Mouse (Mus musculus) intestine, embryonic 14.5 days (tissue): ENCODE measurements around the gene Mbtd1. TPM values are rescaled to one million over a fixed set of nuclear protein-coding genes. Genes with fewer than 3 reads are reported as not detected.

Experiments
- ATAC-seq: fragments of 200-750 bp; cut with Nextera tagmentation; replicated peaks from 2 replicates; pipeline ENCODE4 v1.8.0; 2017; ENCODE audit warnings: low read depth, moderate number of reproducible peaks, moderate TSS enrichment, moderate library complexity; ENCODE audit not compliant: low FRiP score, low TSS enrichment
- DNase-seq: peaks from one replicate; pipeline ENCODE4 v3.0.0-alpha.2; 2018; ENCODE audit warnings: low spot score
- H3K27ac ChIP-seq: fragments of 300-500 bp; sonication (generic); 2 replicates; pipeline ENCODE4 v1.5.1; 2014; ENCODE audit warnings: low read depth, mild to moderate bottlenecking, control low read depth
- H3K27me3 ChIP-seq: fragments of 300-500 bp; sonication (generic); replicated peaks from 2 replicates; pipeline ENCODE4 v1.6.1; 2014; ENCODE audit warnings: low read length, control low read depth; ENCODE audit not compliant: control insufficient read depth, insufficient read depth
- H3K36me3 ChIP-seq: fragments of 300-500 bp; sonication (generic); 2 replicates; pipeline ENCODE4 v1.6.1; 2014; ENCODE audit warnings: low read length, control low read depth; ENCODE audit not compliant: control insufficient read depth, insufficient read depth
- H3K4me1 ChIP-seq: fragments of 300-500 bp; sonication (generic); replicated peaks from 2 replicates; pipeline ENCODE4 v1.6.1; 2014; ENCODE audit warnings: low read length, control low read depth, mixed read lengths; ENCODE audit not compliant: control insufficient read depth, insufficient read depth
- H3K4me2 ChIP-seq: fragments of 300-500 bp; sonication (generic); 2 replicates; pipeline ENCODE4 v1.6.1; 2014; ENCODE audit warnings: low read length
- H3K4me3 ChIP-seq: fragments of 300-500 bp; sonication (generic); 2 replicates; pipeline ENCODE4 v1.5.1; 2014; ENCODE audit warnings: low read depth, low read length, control low read depth, mixed read lengths
- H3K9ac ChIP-seq: fragments of 300-500 bp; sonication (generic); 2 replicates; pipeline ENCODE4 v1.6.1; 2014; ENCODE audit warnings: mild to moderate bottlenecking, low read length
- H3K9me3 ChIP-seq: fragments of 300-500 bp; sonication (generic); 2 replicates; pipeline ENCODE4 v1.6.1; 2016; ENCODE audit warnings: low read length, control low read depth; ENCODE audit not compliant: control insufficient read depth
- WGBS: fragments of 180-500 bp; shearing (Covaris S2); extraction: QIAGEN DNeasy Blood & Tissue Kit; methylation state at CpG from one replicate; pipeline ENCODE4 v1.1.7; 2014; 5-methylcytosine and 5-hydroxymethylcytosine counted together
- polyA plus RNA-seq: library from polyadenylated mRNA; unstranded; fragments of >200 nt; fragmentation: Nextera tagmentation; extraction: Ambion mirVana; gene quantifications from 2 replicates; pipeline ENCODE4 v1.2.1, GENCODE M21; 2014

Mbtd1 gene
- 20.7 and 26.2 TPM in 2 replicates for polyA plus RNA-seq

GRCm38 (mm10) chr11:93885572-93886410 lies at the start of gene Mbtd1, which contains the start of gene Utp18:
Gene Mbtd1, plus strand, starts transcription at chr11:93885852.
Gene Utp18, minus strand, starts transcription at chr11:93885766.
- DNase-seq (peak; percentile 98), ATAC-seq (peak; percentile 97)
- H3K36me3 ChIP-seq = peaks cover 16% of the 10 kb centered on the region
- no peaks in the 10 kb centered on the region for H3K9me3 ChIP-seq
- H3K4me2 ChIP-seq = peak within 1 kb of the TSS; percentile 95
- peak within 1 kb of the TSS; percentile 95 for H3K9ac ChIP-seq
- H3K4me1 ChIP-seq = peaks cover 17% of the 10 kb centered on the region
- H3K27me3 ChIP-seq = no peaks in the 10 kb centered on the region
- 1% methylated on average over 69 of the region's 83 CpGs for WGBS
- H3K27ac ChIP-seq = peak within 1 kb of the TSS; percentile 96
- H3K4me3 ChIP-seq = peak within 1 kb of the TSS; percentile 92

DNA sequence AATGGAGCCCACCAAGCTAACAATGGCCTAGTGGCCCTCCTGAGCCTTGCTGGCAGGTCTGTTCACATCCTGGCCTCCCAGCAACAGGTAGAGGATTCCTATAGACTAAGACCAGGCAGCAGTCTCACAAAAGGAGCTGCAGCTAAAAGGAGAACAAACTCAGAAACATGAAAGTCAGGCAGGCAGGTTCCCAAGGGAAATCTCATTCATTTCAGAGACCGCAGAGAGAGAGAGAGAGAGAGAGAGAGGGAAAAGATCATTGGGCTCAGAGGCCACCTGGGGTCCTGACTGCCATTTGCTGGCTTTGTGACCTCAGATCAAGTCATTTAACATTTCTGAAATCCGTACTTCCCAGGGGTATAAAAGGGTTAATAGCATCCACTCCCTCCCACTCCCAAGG lies 38.3 kb upstream of the Mbtd1 start:
- Histone ChIP-seq H3K9ac (no peak overlapping the region), H3K4me2 (no peak overlapping the region), H3K27ac (no peak overlapping the region), H3K9me3 (no peaks in the 10 kb centered on the region), H3K27me3 (no peaks in the 10 kb centered on the region), H3K4me1 (no peaks in the 10 kb centered on the region), H3K4me3 (no peak overlapping the region), H3K36me3 (no peaks in the 10 kb centered on the region)
- WGBS = 41% methylated on average over 2 of the region's 2 CpGs
- DNase-seq (no peak), ATAC-seq (no peak)

DNA sequence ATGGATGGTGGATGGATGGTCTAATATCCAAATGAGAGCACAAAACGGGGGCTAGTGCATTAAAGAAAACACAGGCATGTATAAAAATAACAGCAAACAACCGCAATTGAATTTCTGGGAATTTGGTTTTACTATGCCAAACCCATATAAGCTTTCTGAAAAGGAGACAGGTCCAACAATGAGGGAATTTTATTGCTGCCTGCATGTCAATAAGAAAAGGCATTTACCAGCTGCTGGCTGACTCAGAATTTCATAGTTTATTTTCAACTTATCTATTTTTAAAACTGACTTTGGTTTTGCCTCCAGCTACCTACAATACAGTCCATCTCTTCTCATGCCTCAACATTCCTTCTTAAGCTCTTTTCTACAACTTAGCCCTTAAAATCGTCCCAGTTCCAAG lies 33.1 kb upstream of the Mbtd1 start:
- no peaks in the 10 kb centered on the region for H3K36me3 ChIP-seq
- H3K27me3 ChIP-seq = no peaks in the 10 kb centered on the region
- no peak overlapping the region for H3K4me3 ChIP-seq
- H3K4me1 ChIP-seq = no peaks in the 10 kb centered on the region; the same call in 1 of the 2 replicates
- WGBS = 81% methylated on average over 3 of the region's 3 CpGs
- no peak for ATAC-seq
- DNase-seq = no peak
- no peak overlapping the region for H3K27ac ChIP-seq
- H3K9ac ChIP-seq = no peak overlapping the region
- no peak overlapping the region for H3K4me2 ChIP-seq
- no peaks in the 10 kb centered on the region for H3K9me3 ChIP-seq

DNA sequence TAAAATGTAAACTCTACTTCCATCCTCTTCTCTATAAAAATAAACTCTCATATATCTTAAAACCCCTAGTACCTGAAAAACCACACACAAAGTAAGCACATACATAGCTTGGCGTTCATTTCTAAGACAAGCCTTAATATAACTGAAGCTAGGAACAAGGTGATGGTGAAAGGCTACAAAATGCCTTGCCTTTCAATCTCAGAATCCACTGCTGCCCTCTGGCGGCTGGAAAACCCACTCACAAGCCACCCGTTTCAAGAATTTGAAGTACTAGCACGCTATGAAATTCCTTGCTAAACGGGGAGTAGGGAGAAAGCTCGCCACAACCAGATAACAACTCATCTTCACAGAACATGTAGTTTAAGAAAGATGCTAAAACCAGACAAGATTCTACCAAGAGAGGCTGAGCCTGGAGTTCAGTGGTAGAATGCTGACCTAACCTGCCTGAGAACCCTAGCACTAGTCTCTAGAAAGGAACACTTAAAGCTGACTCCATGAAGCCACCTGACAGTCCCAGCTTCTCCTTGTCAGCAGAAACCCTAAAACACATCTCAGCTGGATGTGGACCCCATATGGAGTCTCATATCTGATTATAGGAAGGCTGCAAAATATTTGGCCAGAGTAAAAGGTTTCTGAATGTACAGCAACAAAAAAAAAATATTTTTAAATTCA lies 29.2 kb upstream of the Mbtd1 start:
- Histone ChIP-seq H3K9ac (no peak overlapping the region), H3K9me3 (no peaks in the 10 kb centered on the region), H3K4me1 (no peaks in the 10 kb centered on the region; the same call in 1 of the 2 replicates), H3K4me2 (no peak overlapping the region), H3K27ac (no peak overlapping the region), H3K36me3 (peaks cover 14% of the 10 kb centered on the region; the same call in 1 of the 2 replicates), H3K4me3 (no peak overlapping the region), H3K27me3 (no peaks in the 10 kb centered on the region)
- DNase-seq = peak; percentile 89
- WGBS = 7% methylated on average over 6 of the region's 6 CpGs
- ATAC-seq = 0 out of 2 replicates have a peak, but pooled peaks have one; percentile 47

DNA sequence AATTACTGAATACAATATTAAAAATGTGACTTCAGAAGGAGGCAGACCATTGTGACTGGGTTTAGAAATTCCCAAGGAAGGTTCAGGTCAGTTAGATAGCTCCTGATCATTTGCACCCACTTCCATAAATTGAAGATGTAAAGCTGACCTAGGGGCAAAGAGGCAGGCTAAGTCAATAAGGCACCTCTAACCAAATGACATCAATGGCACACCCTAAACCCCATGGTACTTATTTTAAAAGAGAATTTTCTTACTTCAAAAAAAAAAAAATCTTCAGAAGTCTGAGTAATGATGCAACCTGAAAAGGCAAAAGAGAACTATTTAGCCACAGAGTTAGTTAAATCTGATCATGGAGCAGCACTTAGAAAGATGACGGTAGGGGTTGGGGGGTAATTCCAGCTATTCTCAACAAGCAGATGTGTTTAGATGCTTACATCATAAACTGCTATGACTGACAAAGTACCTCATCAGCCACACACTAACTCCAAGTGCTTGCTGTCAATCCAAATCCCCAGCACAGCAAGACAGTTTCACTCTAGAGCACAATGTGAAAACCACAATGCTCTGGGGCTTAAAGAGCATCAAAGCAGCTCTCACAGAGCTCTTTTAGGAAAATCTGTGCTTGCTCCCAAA lies 25.0 kb upstream of the Mbtd1 start:
- no peaks in the 10 kb centered on the region; the same call in 1 of the 2 replicates for H3K4me1 ChIP-seq
- H3K9ac ChIP-seq = no peak overlapping the region
- no peak overlapping the region for H3K27ac ChIP-seq
- no peak overlapping the region for H3K4me2 ChIP-seq
- WGBS = 94% methylated on average over 1 of the region's 1 CpGs
- peaks cover 40% of the 10 kb centered on the region for H3K36me3 ChIP-seq
- no peak overlapping the region for H3K4me3 ChIP-seq
- H3K9me3 ChIP-seq = no peaks in the 10 kb centered on the region
- ATAC-seq (no peak), DNase-seq (no peak)
- no peaks in the 10 kb centered on the region for H3K27me3 ChIP-seq

GRCm38 (mm10) chr11:93861193-93861592 lies 24.5 kb upstream of the Mbtd1 start:
- H3K9ac ChIP-seq = no peak overlapping the region

DNA sequence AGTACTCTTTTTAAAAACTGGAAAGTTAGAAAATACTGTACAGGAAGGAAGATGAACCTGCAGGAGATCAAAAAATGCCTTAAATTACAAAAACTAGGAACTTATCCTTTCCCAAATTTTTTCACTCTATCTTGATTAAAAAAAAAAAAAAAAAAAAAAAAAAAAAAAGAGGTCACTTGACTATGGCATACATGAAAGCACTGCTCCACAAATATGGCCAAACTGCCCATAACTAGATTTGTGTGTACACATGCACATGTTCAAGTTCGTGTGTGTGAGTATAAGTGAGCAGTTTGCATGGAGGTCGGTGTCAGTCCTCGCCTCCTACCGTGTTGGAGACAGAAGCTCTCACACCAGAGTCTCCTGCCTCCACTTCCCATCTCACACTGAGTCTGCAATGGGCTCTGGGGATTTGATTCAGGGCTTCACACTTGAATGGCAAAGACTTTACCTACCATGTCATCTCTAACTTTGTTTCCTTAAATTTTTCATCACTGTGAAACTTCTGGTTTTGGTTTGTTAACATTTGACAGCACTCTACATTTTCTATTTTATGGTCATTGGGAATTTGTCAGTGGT lies 23.5 kb upstream of the Mbtd1 start:
- Histone ChIP-seq H3K27ac (no peak overlapping the region), H3K4me2 (no peak overlapping the region), H3K9me3 (no peaks in the 10 kb centered on the region), H3K9ac (no peak overlapping the region), H3K36me3 (peaks cover 55% of the 10 kb centered on the region), H3K4me3 (no peak overlapping the region), H3K4me1 (no peaks in the 10 kb centered on the region), H3K27me3 (no peaks in the 10 kb centered on the region)
- ATAC-seq (no peak), DNase-seq (no peak)
- WGBS = 88% methylated on average over 4 of the region's 4 CpGs

More at GRCm38 (mm10) chr11:93861193-93861592, 24.5 kb upstream of the Mbtd1 start:
- Histone ChIP-seq H3K4me3 (no peak overlapping the region), H3K4me1 (no peaks in the 10 kb centered on the region; the same call in 1 of the 2 replicates), H3K9me3 (no peaks in the 10 kb centered on the region), H3K36me3 (peaks cover 45% of the 10 kb centered on the region), H3K27ac (no peak overlapping the region), H3K4me2 (no peak overlapping the region), H3K27me3 (no peaks in the 10 kb centered on the region)
- no peak for DNase-seq
- no peak for ATAC-seq
- 92% methylated on average over 2 of the region's 2 CpGs for WGBS

DNA sequence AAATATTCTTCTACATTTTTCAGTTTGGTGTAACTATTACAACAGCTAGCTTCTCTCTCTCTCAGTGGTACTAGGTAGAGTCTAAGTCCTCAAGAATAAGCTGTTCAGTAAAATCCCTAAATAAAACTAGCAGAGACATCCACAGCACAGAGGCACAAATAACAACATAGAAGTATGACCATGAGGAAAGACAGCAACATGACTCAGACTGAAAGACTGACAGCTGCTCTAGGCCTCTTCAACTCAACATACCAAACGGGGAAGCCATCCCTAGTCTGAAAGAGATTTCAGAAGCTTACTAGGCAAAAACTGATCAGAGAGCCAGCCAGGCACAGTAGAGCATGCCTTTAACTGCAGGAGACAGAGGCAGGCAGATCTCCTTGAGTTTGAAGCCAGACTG lies 23.0 kb upstream of the Mbtd1 start:
- WGBS = 92% methylated on average over 1 of the region's 1 CpGs
- no peak for ATAC-seq
- Histone ChIP-seq H3K36me3 (peaks cover 60% of the 10 kb centered on the region), H3K4me3 (no peak overlapping the region), H3K9me3 (no peaks in the 10 kb centered on the region), H3K27ac (no peak overlapping the region), H3K4me1 (no peaks in the 10 kb centered on the region), H3K9ac (no peak overlapping the region), H3K27me3 (no peaks in the 10 kb centered on the region), H3K4me2 (no peak overlapping the region)
- DNase-seq = no peak
